Mouse (Mus musculus) urinary bladder, postnatal 14 days (tissue): ENCODE data around the gene Ppfibp2.

Source experiments
- DNase-seq: peaks from one replicate; pipeline ENCODE4 v3.0.0; 2021; ENCODE audit warnings: low spot score

Ppfibp2 gene

DNA sequence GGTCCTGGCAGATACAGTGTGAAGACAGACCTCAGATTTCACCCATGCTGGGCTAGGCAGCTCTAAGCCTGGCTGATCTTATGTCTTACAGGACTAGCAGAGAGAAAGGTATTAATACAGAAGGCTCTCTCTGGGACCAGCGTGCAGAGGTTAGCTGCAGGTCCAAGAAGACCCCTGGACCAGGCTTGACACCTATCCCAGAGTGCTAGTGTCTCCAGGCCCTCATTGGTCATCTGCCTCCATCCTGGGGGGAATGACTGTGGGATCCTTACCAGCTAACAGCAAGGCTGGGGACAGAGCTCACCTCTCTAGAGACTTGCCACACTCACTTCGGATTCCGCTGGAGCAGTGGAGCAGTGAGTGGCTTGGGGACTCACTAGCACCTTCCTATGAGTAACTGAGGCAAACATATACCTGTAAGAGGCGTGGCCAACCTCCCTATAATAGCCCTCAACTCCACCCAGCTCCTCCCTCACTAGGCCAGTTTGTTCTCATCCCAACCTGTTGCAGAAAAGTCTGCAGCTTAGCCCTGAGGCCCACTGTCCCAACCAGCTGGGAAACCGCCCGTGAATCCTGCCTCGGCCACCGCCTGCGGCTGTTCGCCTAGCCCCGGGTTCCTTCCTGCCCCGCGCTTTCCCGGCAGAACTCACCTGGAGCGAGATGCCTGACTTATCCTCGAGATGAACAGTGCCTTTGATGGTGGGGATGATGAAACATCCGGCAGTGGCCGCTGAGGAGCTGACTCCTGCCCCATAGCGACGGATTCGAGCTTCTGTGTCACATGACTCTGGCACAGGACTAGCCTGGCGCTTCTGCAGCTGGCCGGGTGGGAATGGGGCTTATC is 162.5 kb downstream of the Ppfibp2 start, which contains the start of gene Cyb5r2:
TSS of gene Cyb5r2 (minus strand) at position 725 of the 844 bp plus-strand sequence.
- DNase-seq = no peak

DNA sequence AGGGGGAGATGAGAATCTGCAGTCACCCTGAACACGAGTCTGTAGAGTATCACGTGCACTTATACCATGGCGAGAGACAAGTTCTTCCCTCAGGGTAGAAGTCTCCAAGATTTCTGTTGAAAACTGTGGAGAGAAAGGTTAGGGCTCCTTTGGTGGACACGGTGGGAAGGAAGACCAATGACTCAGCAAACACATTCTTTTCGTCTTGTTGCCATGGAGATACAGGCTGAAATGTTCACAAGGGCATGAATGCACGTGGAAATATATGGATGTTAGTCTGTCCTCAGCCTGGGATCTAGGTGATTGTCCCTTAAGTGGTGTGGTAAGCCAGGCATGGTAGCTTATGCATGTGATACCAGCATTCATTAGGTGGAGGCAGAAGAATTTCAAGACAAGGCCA is 175.8 kb downstream of the Ppfibp2 start:
- DNase-seq = no peak

DNA sequence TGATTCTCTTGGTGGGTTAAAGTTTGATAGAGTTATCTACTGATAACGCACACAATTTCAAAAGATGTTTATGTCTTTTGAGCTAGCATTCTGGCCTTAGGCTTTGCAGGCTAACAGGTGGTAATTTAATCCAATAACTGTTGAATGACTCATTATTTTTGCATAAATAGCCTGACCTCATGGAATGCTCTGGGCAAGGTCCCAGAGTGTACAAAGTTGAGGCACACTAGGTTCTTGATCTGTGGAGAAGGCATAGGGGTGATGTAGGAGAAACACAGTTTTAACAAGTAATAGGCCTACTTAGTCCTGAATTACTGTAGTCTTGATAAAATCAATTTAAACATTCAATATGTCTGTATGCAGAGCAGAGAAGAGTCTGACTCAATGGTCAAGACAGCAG is 183.2 kb downstream of the Ppfibp2 start:
- DNase-seq = no peak

DNA sequence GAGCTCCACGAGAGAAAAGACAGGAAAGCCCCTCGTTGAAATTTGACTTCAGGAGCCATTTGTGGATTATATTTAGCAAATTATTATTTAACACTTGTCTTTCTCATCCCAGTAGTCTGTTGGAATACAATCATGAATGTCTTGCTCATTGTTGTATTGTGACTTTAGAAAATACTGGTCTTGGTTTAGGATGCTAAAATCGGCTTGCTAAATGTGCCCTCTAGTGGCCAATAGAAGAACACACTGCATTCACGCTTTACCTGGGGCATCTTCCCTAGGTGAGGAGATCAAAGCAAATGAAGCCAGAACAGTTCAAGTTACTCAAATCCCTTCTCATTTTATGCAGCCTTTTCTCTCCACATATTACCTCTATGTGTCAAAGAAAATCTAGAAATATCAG is 184.6 kb downstream of the Ppfibp2 start:
- DNase-seq = peak; percentile 5

DNA sequence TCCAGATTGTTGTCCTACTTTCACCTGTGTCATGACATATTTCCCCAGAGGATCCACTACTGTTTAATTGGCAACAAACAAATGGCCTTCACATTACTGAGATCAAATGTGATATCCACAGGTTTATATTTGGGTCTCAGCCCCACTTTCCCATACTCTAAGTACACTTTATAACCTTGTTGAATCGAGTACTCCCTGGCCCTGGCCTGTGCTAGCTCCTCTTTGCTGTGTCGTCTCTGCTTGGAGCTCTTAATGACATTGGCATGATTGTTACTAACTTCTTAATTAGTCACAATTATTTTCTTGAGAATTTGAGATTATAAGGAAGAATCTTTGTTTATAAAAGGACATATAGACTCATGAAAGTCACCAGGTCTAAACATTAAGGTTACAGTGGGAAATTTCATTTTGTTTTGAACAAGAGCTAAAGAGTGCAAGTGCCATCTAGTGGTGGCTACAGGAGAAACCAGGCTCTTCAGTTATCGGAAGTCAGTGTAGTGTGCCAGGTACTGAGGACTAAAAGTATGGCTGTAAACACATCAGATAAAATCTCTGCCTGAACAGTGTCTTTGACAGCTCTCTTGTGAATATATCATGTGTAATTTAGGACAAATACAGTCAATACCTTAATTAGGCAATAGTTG is 193.1 kb downstream of the Ppfibp2 start:
- no peak for DNase-seq

DNA sequence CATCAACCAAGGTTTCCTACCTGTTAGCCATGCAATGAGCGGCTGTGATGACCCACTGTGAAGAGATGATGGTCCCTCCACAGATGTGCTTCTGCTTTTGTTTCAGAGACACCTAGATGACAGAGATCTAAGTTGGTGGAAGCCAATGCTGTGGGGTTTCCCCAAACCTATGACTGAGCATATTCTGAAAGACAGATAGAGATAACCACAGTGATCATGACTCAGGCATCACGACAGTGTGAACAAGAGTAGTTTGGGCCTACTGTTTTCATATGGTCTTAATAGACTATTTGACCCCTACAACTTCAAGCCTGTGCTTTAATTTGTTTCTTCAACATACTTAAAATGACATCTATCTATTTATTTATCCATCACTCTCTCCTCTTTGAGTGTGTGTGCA is 201.5 kb downstream of the Ppfibp2 start:
- no peak for DNase-seq
